Comparison of ENCODE assay signal across 9 mouse cellular contexts in genomic region chr9:80688481-80689086, GRCm38 (mm10).
A peak's percentile ranks its signal among the peaks of the same experiment; 100 is the strongest.
DNase-seq lines count a peak whose midpoint lies in the region; ATAC-seq lines count a peak whose summit lies in the region.
"Had no signal": no experiment of that assay in that cellular context is flagged by ENCODE, and none has a peak within 500 bp of the region (broad histone marks: within the 10 kb centered on the region; RNA-seq: fewer than 3 reads in every experiment).

No protein-coding gene starts in this region.

- H3K36me3 ChIP-seq in midbrain, embryonic 16.5 days (ENCODE audit: control insufficient read depth, insufficient read depth, low read length): no peaks in the 10 kb centered on the region
- H3K36me3 ChIP-seq in midbrain, embryonic 11.5 days (ENCODE audit: control insufficient read depth, insufficient read depth, low read length): no peaks in the 10 kb centered on the region

- H3K9ac ChIP-seq in midbrain, embryonic 16.5 days (ENCODE audit: low read depth, low read length): no peak overlapping the region
- no peak overlapping the region for H3K9ac ChIP-seq in midbrain, embryonic 11.5 days (ENCODE audit: low read length)

- H3K27me3 ChIP-seq in midbrain, embryonic 16.5 days (ENCODE audit: control insufficient read depth, insufficient read depth, low read depth, low read length): no peaks in the 10 kb centered on the region
- no peaks in the 10 kb centered on the region for H3K27me3 ChIP-seq in midbrain, embryonic 11.5 days (ENCODE audit: control insufficient read depth, insufficient read depth, low read length)

- no peak overlapping the region for H3K4me3 ChIP-seq in midbrain, embryonic 16.5 days (ENCODE audit: low read depth, low read length)
- H3K4me3 ChIP-seq in midbrain, embryonic 11.5 days (ENCODE audit: low read depth, low read length): no peak overlapping the region

- ATAC-seq in midbrain, embryonic 16.5 days: peak; percentile 93
- ATAC-seq in midbrain, embryonic 11.5 days (ENCODE audit: low FRiP score): no peak

- H3K9me3 ChIP-seq in midbrain, embryonic 16.5 days (replicated peaks; ENCODE audit: control insufficient read depth, low read length, poor library complexity, severe bottlenecking): no peaks in the 10 kb centered on the region
- H3K9me3 ChIP-seq in midbrain, embryonic 11.5 days (ENCODE audit: control insufficient read depth, low read length): no peaks in the 10 kb centered on the region

- H3K27ac ChIP-seq in midbrain, embryonic 16.5 days (ENCODE audit: low read length): peak overlapping the region; percentile 33; the same call in 1 of the 2 replicates
- H3K27ac ChIP-seq in midbrain, embryonic 11.5 days (ENCODE audit: low read depth, low read length): no peak overlapping the region
- H3K27ac ChIP-seq: macrophage had no signal

- WGBS in midbrain, embryonic 16.5 days: 63% methylated on average over 9 of the region's 9 CpGs
- WGBS in midbrain, embryonic 11.5 days: 76% methylated on average over 9 of the region's 9 CpGs

- intact Hi-C loops in heart, postnatal 10 days (cut with DNase I): no loop called here

- no peaks in the 10 kb centered on the region for H3K4me1 ChIP-seq in midbrain, embryonic 16.5 days (ENCODE audit: control insufficient read depth, insufficient read depth, low read length)
- H3K4me1 ChIP-seq in midbrain, embryonic 11.5 days (ENCODE audit: control insufficient read depth, insufficient read depth, low read length): no peaks in the 10 kb centered on the region

- H3K4me2 ChIP-seq in midbrain, embryonic 16.5 days (ENCODE audit: low read length): peak overlapping the region; percentile 30
- no peak overlapping the region for H3K4me2 ChIP-seq in midbrain, embryonic 11.5 days

- DNase-seq in midbrain, embryonic 11.5 days (ENCODE audit: low spot score, missing footprints): no peak
- peak; percentile 20 for DNase-seq in cerebellum, adult 9-11 months
- DNase-seq in heart, postnatal 10 days: peak; percentile 34 to 43
- peak; percentile 6 for DNase-seq in mesoderm, embryonic 11.5 days (ENCODE audit: low read depth, low spot score)
- DNase-seq in right cerebral cortex, postnatal 25 days: no peak
- DNase-seq in spleen, postnatal 10 days (ENCODE audit: low spot score in 2 of 2): no peak
- DNase-seq in right cerebral cortex, adult 18-20 months: no peak

Comparison
In these comparisons a context has a peak if more than half of its experiments do, and no peak if none do; other contexts are left out.
1. DNase-seq: peak in cerebellum, adult 9-11 months (single experiment), heart, postnatal 10 days (2 of 2) and mesoderm, embryonic 11.5 days (single experiment); none in midbrain, embryonic 11.5 days (single experiment), right cerebral cortex, postnatal 25 days (single experiment), spleen, postnatal 10 days (0 of 2) and right cerebral cortex, adult 18-20 months (single experiment).